Mouse (Mus musculus) layer of hippocampus, postnatal 10 days (tissue): Measurements from ENCODE around the gene Tmx4. TPM values are rescaled to one million over a fixed set of nuclear protein-coding genes. Genes with fewer than 3 reads are reported as not detected.

Experiments used
- DNase-seq, 2 experiments: peaks; one replicate each; pipeline ENCODE4 v3.0.0; 2021; ENCODE audit warnings: low spot score in 2 of 2
- total RNA-seq, 2 experiments: library from RNA; stranded (reverse); gene quantifications; 2 replicates each; pipeline ENCODE4 v1.2.3; 2021

The Tmx4 gene
- total RNA-seq, 2 experiments from 2014 or later, result 120 to 126 TPM

DNA sequence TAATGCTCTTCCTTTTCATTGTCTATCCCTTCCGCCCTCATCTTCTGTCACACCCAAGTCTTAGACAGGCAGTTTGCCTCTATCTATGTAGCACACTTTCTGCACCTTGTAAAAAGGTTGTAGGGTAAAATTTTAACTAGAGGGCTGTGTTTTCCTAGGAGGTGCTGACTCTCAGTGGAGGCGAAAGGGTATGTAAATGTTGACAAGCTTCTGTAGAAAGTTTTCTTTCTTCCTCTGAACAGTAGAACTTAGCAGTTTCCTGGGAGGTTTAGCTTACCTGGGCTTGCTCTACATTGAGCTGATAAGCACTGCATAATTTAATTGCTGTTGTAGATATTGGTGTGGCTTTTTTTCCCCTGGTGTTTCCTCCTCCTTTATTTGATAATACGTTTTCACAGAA is 84.5 kb downstream of the Tmx4 start:
- DNase-seq, result no peak

DNA sequence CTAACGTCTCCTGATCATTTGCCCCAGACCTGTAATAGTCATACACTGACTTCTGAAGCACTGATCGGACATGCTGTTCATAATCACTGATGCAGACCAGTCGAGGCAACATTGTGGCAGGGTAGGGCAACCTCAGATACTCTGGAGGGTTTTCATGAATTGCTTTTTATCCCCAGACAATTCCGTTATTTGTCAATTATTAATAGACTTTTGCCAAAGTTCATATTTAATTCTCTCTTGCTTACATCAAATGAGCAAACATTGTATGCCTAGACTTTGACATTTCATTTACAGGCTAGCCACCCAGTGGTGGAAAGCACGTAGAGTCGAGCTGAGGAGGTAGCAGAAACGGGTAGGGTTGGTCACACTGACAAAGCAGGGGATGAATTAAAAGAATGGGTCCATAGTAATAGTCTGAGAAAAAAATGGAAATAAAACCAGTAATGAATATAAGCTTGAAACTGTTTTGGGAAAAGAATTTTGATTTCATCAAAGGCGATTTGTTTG is 89.7 kb downstream of the Tmx4 start, which contains the start of gene Hao1:
Hao1 (minus strand) TSS at position 148 of the 507 bp plus-strand sequence.
- DNase-seq, result no peak

DNA sequence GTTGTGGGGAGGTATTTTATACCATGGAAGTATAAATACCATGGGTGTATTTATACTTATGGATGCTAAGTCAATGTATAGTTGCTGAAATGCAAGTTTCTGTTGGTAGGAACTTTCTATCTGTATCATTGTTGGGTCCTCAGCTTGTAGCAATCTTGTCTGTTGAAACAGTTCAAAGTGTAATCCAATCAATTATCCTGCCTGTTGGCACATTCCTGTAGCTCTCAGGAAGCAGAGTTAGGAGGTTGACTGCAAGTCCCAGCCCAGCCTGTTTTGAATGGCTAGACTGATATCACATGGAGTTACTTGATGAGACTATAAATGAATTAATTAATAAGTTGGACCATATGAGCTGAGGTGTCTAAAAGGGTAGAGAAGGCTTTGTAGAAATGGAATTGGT is 91.6 kb downstream of the Tmx4 start:
- no peak for DNase-seq

DNA sequence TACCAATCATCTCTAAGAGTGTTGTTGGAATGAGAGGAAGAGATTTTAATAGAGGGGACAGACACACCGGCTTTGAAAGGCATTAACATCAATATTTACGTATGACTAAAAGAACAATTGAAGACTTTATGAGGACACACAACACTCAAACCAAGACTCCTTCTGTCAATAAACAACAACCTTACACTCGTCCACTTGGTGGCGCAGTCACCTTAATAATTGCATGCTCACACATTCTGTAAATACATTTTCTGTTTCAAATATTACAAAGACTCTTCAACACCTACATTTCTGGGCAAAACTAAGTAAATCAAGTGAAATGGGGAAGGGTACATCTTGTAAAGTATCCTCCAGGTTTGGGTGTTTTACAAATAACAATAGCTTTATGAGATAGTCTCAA is 94.2 kb downstream of the Tmx4 start:
- DNase-seq, result peak; percentile 73 to 74

DNA sequence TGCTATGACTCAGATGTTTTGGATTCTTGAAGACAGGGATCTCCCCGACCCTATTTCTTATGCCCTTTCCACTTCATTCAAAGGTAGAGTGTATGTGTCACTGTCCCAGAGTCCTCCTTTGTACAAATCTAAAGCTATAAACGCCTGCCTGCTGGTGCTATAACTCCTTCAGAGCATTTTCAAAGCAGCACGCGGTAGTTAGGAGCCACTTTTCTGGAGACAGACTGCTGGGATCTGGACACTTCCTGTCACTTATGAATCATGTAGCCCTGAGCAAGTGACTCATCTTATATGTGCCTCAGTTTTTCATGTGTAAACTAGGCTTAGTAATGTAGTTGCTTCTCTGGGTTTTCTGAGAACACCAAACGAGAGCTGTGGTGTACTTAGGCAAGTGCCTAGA is 98.8 kb downstream of the Tmx4 start:
- DNase-seq, result no peak

DNA sequence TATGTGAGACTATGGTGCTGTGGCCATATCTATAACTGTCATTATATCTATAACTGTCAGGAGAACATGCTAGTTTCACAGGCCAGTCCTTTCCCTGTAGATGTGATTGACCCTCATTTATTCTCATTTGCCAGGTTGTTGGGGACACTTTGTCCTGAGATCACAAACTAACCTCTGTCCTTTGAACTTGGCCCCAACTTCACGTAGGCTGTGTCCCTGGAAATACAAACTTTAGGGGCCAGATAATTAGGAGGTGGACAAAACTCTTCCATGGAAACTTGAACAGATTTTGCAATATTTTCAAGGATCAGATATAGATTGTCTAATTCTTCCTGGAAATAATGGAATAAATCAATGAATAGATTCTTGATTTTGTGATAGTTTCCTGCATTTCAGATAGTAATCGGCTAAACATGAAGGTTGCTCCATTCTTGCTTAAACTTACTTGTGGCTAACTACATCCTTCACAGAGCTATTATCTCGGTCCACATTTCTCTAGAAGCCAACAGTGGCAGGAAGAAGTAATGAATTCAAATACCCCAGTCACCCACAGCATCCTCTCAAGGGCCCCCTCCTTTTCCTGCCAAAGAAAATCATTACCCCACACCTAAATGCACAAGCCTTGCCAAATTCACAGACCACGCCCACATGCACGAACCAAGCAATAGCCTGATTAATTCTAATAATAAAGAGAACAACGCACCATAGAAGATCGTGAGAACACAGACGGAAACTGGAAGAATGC is 99.5 kb downstream of the Tmx4 start:
- no peak for DNase-seq

Other genes starting within 250 kb of the Tmx4 start
- gene Hao1, start 89.8 kb downstream of the Tmx4 start, total RNA-seq, result not detected
- 100 to 1,000 TPM in 1 of 2 experiments, 10 to 100 TPM in 1; 98.5 to 100 TPM for gene Plcb1, start 141.9 kb upstream of the Tmx4 start, total RNA-seq